Mouse (Mus musculus): ENCODE results near the gene Bag6. TPM values are rescaled to one million over a fixed set of nuclear protein-coding genes. Genes with fewer than 3 reads are reported as not detected.
A peak's percentile ranks its signal among the peaks of the same experiment; 100 is the strongest.
"Not testable (repeated sequence)": the region's sequence is repeated elsewhere in the genome, so short reads cannot be mapped to it uniquely, and the experiment has no call there.

The Bag6 gene
- total RNA-seq, 2 experiments from 2014 or later = 307 to 394 TPM

DNA sequence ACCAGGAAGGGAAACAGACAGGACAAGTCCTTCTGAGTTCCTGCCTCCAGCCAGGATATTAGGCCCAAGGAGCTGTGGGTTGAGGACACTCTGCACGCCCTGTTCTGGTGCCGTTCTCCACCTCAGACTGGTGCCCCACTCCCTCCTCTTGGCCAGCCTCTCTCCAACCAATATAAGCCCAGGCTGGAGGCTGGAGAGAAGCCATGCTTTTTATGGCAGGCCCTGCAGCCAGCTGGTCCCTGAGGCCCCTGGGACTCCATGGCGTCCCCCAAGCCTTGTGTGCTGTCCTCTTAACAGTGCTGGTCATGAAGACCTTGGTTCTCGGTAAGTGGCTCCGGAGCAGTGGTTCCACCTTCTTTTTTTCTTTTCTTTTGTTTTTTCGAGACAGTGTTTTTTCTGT lies 26.9 kb upstream of the Bag6 start, which contains the start of gene Ly6g5c:
TSS of gene Ly6g5c (plus strand) at position 183 of the 400 bp plus-strand sequence.
- no peak for DNase-seq (ENCODE audit: low spot score in 2 of 2)

DNA sequence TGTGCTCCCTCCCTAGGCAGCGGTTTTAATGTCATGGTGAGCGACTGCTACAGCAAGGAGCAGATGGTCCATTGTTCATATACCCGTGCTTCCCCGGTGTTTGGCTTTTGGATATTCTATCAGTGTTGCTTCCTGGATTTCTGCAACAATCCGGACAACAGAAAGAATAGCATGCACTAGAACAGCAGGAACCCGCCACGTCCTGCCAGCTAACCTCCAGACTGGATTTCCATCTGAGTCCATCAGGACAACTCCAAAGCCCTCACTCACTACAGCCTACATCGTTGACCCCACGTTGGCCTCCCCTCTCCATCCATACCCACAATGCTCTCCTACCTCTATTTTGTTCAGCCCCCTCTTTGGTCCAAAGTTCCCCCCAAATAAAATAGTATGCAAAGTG lies 23.2 kb upstream of the Bag6 start:
- DNase-seq (ENCODE audit: low spot score in 2 of 2) = no peak

DNA sequence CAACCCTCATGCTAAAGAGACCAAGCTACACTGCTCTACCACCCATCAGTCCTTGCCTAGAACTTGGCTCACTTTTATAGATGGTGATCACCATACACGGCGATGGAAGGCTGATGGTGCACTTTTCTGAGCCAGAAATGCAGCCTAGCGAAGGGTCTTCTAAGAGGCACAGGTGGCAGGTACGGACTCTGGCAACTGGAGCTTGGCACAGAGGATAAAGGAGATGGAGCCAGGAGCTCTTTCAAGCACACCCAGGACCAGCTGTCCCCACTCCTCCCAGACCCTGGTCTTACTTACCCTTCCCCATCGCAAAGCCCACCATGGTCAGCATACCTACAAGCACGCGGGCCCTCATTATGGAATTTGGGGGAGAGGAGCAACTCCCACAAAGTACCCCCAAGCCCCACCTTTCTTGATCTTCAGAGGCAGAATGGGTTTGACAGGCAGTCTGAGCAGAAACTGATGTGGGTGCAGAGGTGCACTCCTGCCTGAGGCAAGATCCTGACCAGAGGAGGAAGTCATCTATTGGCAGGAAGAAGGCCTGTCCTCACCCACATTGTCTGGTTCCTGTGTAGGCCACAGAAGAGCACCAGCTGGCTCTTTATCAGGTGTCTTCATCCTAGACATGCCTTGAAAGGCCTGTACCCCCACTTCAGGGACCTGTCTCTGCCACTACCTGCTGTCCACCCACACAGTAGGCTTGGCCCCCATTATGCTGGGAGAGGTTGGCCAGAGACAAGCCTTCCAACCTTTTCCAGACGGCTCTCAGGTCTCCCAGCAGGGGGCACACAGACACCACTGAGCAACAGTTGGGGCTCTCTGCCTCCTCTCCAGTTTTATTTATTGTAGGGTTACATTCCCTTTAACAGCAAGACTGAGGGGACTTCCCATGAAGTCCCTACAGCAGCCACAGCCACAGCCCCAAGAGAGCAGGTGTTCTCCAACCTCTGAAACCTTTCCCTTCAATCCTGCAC lies 19.6 kb upstream of the Bag6 start, which contains the start of gene Ly6g5b:
TSS of gene Ly6g5b (minus strand) at position 383 of the 974 bp plus-strand sequence.
- DNase-seq (ENCODE audit: low spot score in 2 of 2) = no peak

DNA sequence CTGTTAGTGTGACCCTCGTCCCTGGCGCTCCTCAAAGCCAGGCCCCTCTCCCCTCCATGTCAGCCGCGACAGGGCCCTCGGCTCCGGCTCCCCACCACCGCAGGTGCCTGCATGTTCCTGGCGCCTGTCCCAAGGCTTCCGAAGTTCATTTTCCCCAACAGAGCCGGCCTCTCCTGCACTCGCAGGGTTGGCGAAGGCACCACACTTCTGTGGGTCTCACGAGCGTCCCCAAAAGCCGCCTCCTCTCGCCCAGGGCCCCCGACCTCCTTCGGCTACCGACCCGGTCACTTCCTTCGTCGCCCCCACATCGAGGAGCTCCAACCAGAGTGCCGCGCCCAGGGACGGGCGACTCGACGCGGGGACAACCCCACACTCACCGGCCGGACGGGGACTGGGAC lies 14.2 kb upstream of the Bag6 start:
- no peak for DNase-seq (ENCODE audit: low spot score in 2 of 2)

DNA sequence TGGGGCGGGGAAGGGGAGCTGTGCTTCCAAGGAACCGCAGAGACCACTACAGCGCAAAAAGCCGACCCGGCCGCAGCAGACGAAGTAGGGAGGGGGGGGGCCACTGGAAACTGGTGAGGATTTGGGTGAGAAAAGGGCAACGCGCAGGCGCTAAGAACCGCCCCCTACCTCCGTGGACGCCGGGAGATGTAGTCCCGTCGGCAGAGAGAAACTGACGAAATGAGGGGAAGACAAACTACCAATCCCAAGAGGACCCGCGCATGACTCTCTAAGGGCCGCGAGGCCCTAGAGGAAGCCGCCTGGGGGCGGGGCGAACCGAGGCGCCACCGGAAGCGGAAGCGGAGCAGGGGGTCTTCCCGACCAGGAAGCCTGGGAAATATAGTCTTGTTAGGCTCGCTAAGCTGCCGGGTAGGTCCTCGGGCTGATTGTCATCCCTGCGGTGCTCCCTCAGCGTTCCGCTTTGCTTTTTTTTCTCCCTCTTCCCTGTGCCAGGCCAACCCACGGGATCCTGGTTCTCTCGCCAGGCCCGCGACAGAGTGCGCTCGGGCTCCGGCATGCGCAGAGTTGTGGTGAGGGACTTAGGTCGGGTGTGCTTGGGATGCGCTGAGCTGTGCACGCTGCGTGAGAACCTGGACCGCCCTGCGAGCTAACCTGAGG lies 13.7 kb upstream of the Bag6 start, which contains the start of gene Gpank1:
TSS of gene Gpank1 (plus strand) at position 313 of the 657 bp plus-strand sequence.
- DNase-seq (ENCODE audit: low spot score in 2 of 2) = peak; percentile 92 to 94

DNA sequence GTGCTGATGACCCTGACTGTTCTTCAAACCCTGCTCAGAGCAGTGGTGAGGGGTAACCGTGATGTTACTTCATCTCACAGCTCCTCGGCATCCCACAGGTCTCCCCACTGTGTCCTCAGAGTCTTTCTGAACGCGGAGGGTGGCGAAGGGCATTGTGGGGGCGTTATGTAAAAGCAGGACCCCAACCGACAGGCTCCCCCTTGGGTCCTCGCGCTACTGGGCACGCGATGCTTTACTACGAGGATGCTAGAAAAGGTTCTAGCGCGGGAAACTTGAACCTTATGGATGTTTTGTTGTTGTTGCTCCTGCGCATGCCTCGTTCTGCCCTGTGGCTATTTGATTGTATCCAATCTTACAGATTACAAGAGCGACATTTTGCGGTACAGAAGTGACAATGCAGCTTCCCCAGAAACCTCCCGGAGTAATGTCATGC lies 13.1 kb upstream of the Bag6 start, which contains the start of gene Csnk2b:
TSS of gene Csnk2b (minus strand) at position 183 of the 433 bp plus-strand sequence.
- no peak for DNase-seq (ENCODE audit: low spot score in 2 of 2)

DNA sequence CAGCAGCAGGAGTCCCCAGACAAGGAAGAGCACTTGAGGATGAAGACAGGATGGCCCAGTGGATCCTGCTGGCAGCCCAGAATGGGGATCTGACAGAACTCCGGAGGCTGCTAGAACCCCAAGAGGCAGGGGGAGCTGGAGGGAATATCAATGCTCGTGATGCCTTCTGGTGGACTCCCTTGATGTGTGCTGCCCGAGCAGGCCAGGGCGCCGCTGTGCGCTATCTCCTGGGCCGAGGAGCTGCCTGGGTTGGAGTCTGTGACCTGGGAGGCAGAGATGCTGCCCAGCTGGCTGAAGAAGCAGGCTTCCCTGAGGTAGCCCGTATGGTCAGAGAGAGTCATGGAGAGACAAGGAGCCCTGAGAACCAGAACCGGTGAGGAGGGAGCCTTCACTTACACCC lies 11.7 kb upstream of the Bag6 start:
- DNase-seq (ENCODE audit: low spot score in 2 of 2) = not testable (repeated sequence)

DNA sequence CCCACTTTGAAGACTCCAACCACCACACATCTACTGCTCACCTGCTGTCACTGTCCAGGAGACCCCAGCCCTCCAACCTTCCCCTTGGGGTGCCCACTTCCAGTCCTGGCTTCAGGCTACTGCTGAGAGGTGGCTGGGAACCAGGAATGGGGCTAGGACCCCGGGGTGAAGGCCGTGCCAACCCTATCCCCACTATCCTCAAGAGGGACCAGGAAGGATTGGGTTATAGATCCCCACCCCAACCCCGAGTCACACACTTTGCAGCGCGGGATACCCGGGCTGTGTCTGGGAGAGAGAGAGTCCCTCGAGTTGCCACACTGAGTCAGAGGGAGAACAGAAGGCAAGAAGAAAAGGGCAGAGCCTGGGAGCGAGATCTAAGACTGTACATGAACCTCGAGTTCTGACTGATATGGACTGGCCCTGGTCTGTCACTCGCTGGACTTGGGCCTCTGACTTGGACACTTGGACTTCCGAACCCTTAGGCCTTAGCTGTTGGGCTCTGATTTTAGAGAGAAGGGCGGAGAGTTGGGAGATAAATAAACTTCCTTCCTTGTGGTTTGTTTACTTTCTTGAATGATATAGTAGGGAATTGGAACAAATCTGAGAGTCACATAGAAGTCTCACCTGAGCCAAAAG lies 10.6 kb upstream of the Bag6 start:
- DNase-seq (ENCODE audit: low spot score in 2 of 2) = not testable (repeated sequence)

DNA sequence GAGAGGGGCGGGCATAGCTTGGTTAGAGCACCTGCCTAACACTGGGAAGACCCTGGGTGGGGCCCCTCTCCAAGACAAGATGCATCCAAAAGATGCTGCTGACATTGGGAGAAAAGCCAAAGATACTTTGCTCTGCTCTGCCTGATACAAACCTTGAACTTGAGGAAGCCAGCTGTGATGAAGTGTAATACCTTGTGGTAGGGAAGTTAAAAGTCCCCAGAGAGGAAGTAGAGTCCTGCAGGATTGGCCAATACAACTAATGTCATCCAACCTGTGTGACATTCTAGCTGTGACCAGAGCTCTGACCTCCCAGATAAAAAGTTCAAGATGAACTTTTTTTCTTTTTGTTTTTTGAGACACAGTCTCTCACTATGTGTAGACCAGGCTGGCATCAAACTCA lies 9.9 kb upstream of the Bag6 start:
- DNase-seq (ENCODE audit: low spot score in 2 of 2) = no peak

DNA sequence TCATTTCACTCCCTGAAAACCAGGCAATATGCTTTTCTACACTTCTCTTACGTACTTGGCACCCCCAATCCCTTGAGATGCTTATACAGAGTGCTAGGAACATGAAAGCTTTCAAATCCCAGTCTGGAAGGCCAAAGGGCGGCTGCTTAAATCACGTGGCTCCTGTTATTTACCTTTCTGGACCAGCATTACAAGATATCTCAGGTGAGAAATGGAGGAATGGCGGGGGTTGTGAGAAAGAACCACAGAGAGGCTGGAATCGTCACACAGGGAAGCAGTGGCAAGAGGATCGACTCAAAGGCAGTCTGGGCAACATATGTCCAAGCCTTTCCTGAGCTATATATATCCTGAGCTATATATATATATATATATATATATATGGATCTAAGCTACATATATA lies 9.4 kb upstream of the Bag6 start:
- no peak for DNase-seq (ENCODE audit: low spot score in 2 of 2)

DNA sequence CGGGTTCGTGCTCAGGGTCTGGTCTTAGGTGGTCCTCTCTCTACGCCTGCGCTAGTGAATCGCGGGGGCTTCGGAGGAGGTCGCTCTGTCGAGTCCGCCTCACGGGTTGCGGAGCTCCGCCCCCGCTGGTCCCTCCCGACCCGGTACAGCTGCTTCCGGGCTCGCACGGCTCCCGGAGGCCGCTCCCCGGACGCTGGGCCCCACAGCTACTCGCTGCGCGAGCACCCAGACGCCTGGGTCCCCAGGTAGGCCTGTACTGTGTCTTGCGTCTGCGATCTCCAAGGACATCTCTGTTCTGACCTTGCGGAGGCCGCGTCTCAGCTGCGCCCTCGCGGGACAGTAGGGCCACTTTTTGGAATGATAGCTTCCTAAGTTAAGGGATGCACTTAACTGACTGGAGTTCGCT lies 8.8 kb upstream of the Bag6 start, which contains the start of gene D17H6S53E:
TSS of gene D17H6S53E (plus strand) at position 168 of the 406 bp plus-strand sequence.
- DNase-seq (ENCODE audit: low spot score in 2 of 2) = peak; percentile 72 to 76

DNA sequence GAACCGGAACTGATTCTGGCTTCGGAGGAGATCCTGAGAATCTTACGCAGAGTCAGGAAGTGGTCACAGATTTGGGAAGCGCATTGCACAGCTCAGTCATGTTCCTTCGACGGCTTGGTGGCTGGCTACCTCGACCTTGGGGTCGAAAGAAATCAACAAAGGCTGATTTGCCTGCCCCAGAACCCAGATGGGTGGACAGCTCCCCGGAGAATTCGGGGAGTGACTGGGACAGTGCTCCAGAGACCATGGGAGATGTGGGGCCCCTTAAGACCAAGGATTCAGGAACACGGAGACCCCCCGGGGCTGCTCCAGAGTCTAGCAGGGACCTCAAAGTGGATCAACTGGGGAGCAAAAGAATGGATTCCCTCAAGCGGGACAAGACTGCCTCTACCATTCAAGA lies 8.0 kb upstream of the Bag6 start:
- no peak for DNase-seq (ENCODE audit: low spot score in 2 of 2)

DNA sequence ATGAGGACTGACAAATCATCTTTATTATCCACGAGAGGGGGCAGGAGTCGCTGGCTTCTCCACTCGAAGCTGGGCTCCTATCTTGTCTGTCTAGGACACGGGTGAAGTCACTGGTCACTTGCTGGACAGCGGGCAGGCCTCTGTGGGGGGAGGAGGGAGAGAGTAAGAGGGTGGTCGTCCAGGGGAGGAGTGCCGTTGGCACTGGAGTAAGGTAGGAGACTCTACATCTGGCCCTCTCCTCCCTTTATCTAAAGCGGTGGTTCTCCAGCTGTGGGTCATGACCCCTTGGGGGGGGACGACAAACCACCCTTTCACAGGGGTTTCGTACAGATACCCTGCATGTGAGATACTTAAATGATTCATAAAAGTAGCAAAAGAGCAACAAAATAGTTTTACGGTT lies 6.0 kb upstream of the Bag6 start:
- no peak for DNase-seq (ENCODE audit: low spot score in 2 of 2)

DNA sequence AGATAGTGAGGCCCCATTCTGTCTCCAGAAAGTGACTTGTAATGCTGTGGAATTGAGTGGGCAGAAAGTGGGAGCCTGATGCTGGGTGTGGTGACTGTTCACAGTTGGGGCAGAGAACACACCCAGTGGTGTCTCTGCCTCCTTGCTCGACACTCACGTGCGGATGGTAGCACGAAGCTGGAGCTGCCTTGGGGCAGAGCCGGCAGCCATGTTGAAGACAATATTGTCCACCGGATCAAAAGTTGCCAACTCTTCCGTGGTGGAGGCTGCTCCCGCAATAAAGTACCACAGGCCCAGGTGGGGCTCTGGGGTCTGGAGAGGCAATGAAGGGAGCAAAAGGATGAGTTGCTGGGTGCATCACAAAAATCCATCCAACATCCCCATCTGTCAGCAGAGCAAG lies 3.9 kb upstream of the Bag6 start:
- DNase-seq (ENCODE audit: low spot score in 2 of 2) = no peak

DNA sequence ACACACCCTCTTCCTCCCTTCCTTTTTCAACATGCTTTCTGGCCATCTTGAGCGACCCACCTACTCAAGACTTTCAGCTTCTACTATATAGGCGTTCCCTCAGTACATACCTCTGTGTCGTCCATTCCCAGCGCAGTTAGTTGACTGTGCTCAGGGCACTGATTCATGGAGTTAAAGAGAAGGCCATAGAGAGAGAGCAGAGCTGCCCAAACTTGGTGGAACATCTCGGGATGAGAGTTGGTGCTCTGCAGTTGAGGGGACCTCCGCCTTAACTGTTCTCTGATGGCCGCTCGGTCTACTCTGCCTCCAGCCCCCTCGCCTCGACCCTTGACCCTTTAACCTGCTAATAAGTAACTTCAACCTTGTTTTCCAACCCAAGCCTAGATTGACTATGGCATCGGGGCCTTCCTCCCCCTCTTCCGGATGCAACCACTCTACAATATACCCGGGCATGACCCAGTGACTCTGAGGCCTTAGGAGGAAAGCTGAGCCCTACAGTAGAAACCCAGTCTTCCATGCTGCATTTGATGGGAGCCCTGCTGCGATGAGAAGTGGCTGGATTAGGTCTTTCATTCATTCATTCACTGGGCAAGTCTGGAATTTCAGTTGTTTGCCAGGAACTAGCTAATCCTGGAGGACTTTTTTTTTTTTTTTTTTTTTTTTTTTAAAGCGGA lies 3.3 kb upstream of the Bag6 start, which contains the start of gene Apom:
TSS of gene Apom (minus strand) at position 551 of the 674 bp plus-strand sequence.
- no peak for DNase-seq (ENCODE audit: low spot score in 2 of 2)

DNA sequence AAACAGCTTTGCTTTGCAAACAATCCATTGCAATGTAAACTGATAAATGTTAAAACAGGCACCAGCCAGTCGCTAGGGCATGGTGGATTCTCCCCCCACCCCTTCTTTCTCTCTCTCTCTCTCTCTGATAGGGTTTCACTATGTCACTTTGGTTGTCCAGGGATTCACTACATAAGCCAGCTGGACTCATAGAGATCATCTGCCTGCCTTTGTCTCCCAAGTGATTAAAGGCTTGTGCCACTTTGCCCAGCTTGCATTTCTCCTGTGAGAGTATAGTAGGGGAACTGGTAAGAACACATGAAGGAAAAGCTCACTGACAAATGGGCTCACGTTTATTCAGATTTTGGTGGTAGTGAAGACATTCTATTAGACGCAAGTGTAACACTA lies 2.8 kb upstream of the Bag6 start:
- no peak for DNase-seq (ENCODE audit: low spot score in 2 of 2)

DNA sequence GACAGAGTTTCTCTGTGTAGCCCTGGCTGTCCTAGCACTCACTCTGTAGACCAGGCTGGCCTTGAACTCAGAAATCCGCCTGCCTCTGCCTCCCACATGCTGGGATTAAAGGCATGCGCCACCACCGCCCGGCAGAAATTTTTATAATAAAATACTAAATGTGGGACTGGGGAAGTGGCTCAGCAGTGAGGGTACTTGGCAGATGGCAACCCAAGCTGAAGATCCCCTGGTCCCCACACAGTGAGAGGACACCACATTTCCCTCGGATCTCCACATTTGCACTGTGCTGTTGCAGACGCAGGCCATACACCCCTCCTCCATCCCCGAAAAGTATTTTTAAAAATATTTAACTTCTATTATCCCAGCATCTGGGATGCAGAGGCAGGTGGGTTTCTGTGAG lies 1.5 kb upstream of the Bag6 start:
- no peak for DNase-seq (ENCODE audit: low spot score in 2 of 2)

DNA sequence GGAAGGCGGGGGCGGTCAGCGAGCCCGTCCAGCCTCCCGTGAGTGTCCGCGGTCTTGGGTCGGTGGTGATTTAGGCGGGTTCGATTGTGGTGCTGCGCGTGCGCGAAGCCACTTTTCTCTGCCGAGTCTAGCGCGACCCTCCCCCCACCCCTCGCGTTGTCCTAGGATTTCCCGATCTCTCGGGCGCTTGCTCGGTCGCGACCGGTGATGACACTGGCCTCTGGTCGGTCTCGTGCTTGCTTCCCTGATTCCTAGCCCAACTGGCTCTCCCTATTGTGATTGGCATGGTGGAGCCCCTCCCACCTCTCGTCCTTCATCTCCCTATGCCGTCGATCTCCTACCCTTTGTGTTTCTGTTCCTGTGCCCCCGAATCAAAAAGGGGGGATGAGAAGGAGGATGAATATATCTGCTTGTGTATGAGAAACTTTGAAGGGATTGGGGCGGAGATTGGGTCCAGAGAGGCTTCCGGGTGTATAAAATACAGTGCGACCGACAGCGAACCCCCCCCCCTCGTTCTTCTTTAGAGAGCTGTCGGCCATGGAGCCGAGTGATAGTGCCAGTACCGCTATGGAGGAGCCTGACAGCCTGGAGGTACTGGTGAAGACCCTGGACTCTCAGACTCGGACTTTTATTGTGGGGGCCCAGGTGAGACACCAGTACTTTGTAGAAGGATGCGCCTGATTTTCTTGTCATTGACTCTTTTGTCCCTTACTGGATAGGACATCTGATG lies 778 bp downstream of the Bag6 start:
- no peak for DNase-seq (ENCODE audit: low spot score in 2 of 2)

DNA sequence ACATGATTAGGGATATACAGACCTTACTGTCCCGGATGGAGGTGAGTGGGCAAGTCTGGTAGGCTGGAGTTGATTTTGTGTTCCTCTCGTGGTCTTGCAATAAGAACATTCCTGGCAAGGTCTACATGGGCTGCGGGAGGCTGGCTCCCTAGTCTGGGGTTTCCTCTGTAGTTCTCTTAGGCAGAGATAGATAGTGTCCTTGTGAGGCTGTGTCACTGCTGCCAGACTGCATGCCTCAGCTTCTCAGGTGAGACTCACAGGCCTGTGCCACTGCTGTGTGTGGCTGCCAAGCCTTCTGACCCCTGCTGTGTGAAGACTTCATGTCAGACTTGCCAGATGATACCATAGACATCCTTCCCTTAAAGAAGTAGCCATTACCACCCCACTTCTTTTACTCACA lies 4.3 kb downstream of the Bag6 start:
- DNase-seq (ENCODE audit: low spot score in 2 of 2) = no peak

DNA sequence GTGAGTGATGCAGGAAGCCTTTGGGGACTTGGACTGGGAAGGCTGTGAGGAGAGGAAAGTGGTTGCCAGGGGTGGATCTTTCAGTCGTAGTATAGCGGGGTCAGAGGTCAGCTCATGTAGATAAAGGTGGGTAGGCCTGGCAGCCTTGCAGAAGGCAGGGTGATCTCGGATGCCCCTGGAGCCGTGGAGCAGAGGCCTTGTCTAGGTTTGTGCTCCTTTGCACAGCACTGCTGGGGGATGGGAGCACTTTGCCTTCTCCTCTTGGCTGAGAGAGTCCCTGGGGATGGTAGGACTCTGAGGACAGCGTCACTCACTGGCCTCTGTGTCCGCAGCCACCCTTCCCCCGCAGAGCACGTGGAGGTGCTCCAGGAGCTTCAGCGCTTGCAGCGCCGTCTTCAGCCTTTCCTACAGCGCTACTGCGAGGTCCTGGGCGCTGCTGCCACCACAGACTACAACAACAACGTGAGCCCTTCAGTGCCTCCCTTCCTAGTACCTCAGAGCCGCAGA lies 5.6 kb downstream of the Bag6 start:
- no peak for DNase-seq (ENCODE audit: low spot score in 2 of 2)
